Mouse (Mus musculus) testis, adult 2 months (tissue): ENCODE data around the gene Ninj2. TPM values are rescaled to one million over a fixed set of nuclear protein-coding genes. Genes with fewer than 3 reads are reported as not detected.

Experiments
- H3K27ac ChIP-seq: fragments of 200-500 bp; 2 replicates; pipeline ENCODE4 v1.5.1; 2012; ENCODE audit warnings: low read depth, low read length; ENCODE audit not compliant: control insufficient read depth, insufficient read depth
- H3K27me3 ChIP-seq: fragments of 200-500 bp; 2 replicates; pipeline ENCODE4 v1.6.1; 2012; ENCODE audit warnings: mild to moderate bottlenecking, low read length, moderate library complexity; ENCODE audit not compliant: control insufficient read depth, insufficient read depth
- H3K36me3 ChIP-seq: fragments of 200-500 bp; 2 replicates; pipeline ENCODE4 v1.6.1; 2012; ENCODE audit warnings: mild to moderate bottlenecking, low read length; ENCODE audit not compliant: control insufficient read depth, insufficient read depth
- H3K4me1 ChIP-seq: fragments of 200-500 bp; 2 replicates; pipeline ENCODE4 v1.6.1; 2012; ENCODE audit warnings: low read length; ENCODE audit not compliant: control insufficient read depth, insufficient read depth
- H3K4me3 ChIP-seq: fragments of 200-500 bp; 2 replicates; pipeline ENCODE4 v1.5.1; 2012; ENCODE audit warnings: low read depth, mild to moderate bottlenecking, low read length, moderate library complexity, mixed read lengths; ENCODE audit not compliant: control insufficient read depth
- CTCF ChIP-seq: fragments of 200-500 bp; IDR thresholded peaks from 2 replicates; pipeline ENCODE4 v1.5.1; 2012; ENCODE audit warnings: low read depth, mild to moderate bottlenecking, inconsistent platforms, low read length, moderate library complexity; ENCODE audit not compliant: control insufficient read depth, insufficient read depth, insufficient replicate concordance
- POLR2A ChIP-seq: fragments of 200-500 bp; IDR thresholded peaks from 2 replicates; pipeline ENCODE4 v1.6.1; 2012; ENCODE audit warnings: low read depth, mild to moderate bottlenecking, inconsistent platforms, low read length, moderate library complexity; ENCODE audit not compliant: control insufficient read depth
- polyA plus RNA-seq: library from polyadenylated mRNA; depleted of rRNA; stranded (reverse); fragments of >200 nt; gene quantifications from 2 replicates; pipeline ENCODE4 v1.2.3, GENCODE M21; 2012

The Ninj2 gene
- polyA plus RNA-seq, 1 experiment: 0.17 TPM

DNA sequence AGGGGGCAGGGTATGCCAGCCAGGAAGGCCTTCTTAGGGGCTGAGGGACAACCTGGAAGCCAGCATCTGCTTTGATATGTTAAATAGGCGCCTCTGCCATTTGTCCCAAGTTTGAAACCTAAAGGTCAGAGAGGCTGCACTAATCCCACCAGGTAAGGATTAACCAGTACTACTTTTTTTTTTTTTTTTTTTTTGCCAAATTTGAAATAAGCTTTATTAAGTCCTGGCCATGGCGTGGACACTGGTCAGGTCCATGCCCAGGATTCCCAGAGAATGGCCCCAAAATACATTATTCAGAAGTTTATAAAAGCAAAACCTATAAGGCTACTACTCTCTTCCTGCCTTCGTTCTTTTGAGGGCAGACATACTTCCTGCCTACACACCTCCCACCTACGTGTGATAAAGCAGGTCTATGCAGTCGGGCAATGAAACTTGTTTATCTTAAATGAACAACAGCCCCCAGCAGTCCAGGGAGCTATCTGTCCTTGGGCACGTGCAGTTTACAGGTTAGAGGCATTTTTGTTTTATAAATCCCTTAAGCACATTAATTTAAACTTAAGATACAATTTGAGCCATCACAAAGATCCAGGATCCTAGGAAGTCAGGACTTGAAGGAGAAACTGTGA lies 27.5 kb upstream of the Ninj2 start:
- H3K36me3 ChIP-seq: no peaks in the 10 kb centered on the region
- H3K27me3 ChIP-seq: no peaks in the 10 kb centered on the region
- H3K27ac ChIP-seq: no peak overlapping the region
- no peaks in the 10 kb centered on the region for H3K4me1 ChIP-seq
- H3K4me3 ChIP-seq: no peak overlapping the region
- TF ChIP-seq POLR2A (no peak), CTCF (no peak)

DNA sequence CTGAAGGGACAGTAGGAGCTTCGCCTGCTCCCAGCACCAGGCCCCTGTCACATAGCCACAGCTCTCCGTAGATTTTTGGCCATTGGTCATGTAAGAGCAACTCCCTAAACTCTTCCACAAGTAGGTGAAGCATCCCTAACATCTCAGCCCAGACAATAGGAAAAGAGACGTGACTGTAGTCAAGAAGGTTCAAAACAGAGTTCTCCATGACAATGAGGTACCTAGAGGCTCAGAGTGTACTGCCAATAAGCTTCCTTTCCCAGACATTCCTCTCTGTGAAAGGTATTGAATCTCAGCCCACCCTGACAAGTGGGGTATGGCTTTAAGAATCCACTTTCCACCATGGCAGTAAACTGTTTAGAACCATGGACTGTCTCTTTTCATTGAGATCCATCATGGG lies 23.6 kb upstream of the Ninj2 start:
- TF ChIP-seq CTCF (no peak), POLR2A (no peak)
- H3K4me3 ChIP-seq: no peak overlapping the region
- no peaks in the 10 kb centered on the region for H3K4me1 ChIP-seq
- H3K36me3 ChIP-seq: no peaks in the 10 kb centered on the region
- H3K27me3 ChIP-seq: no peaks in the 10 kb centered on the region
- H3K27ac ChIP-seq: no peak overlapping the region

DNA sequence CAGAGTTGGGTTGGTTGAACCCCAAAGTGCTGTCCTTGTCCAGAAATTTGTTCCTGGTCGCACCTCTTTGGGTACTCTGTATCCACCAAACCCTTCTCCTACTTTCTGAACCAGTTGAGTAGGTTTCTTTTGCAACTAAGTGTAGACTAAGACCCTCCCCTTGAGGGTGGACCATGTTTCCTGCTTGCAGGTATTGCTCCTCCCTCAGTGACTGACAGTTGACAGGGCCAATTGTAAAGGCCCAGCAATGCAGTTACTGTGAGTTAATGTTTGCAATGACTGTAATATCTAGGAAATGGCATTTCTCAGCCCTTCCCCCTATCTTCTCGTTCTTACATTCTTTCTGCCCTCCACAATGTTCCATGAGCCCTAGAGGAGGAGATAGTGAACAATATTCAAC lies 20.5 kb upstream of the Ninj2 start:
- Histone ChIP-seq H3K4me3 (no peak overlapping the region), H3K36me3 (no peaks in the 10 kb centered on the region), H3K27ac (no peak overlapping the region), H3K4me1 (no peaks in the 10 kb centered on the region; the same call in 1 of the 2 replicates), H3K27me3 (no peaks in the 10 kb centered on the region)
- TF ChIP-seq POLR2A (no peak), CTCF (no peak)

DNA sequence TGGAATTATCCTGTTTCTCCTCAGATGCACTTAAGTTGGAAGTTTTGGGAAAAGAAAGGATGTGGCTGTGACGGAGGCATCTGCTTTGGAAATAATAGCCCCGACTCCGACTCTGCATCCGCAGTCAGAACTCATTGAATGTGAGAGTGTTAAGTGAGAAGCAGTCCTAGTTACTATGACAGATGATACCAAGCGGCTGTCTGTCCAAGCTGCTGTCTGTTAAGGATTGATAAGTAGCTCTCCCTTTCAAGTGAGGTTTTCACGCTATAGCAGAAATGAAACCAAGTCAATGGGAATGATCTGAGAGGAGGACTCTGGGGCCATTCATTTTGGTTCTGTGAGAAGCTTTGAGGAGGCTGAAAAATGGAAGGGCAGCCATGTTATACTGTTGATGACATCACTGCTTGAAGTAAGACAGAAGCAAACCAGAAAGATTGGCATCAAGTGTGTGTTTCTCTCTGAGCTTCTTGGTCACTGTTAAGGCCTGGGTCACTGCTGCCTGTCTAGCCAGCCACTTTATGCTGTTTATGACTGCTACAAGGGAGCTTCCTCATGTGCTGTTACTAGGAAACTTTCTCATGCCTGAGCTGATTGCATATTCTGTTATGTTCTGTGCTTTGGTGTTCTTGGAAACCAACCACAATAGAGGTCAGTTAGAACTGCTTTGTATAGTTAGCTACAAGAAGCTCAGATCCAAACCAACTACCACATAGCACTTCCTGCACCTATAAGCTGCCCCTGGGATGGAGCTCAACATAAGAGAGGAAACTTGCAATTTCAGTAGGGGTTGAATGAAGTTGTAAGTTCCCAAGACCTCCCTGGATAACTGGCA lies 16.3 kb upstream of the Ninj2 start:
- Histone ChIP-seq H3K36me3 (no peaks in the 10 kb centered on the region), H3K27ac (no peak overlapping the region), H3K27me3 (no peaks in the 10 kb centered on the region), H3K4me3 (no peak overlapping the region), H3K4me1 (peaks cover 3% of the 10 kb centered on the region; the same call in 1 of the 2 replicates)
- TF ChIP-seq POLR2A: no peak
- no peak for TF ChIP-seq CTCF

DNA sequence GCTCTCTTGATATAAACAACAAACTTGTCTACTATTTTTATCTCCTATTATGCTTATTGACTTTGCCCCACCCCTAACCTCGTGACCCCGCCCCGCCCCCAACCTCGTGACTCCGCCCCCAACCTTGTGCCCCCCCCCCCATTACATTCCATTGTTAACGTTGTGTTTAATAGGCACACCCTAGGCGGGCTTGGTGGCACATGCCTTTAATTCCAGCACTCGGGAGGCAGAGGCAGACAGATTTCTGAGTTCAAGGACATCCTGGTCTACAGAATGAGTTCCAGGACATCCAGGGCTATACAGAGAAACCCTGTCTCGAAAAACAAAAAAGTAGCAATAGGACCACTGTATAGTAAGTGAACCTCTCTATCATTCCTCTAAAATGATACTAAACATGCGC lies 13.6 kb upstream of the Ninj2 start:
- H3K27ac ChIP-seq: no peak overlapping the region
- no peaks in the 10 kb centered on the region for H3K36me3 ChIP-seq
- TF ChIP-seq CTCF: no peak
- TF ChIP-seq POLR2A: no peak
- H3K27me3 ChIP-seq: no peaks in the 10 kb centered on the region
- no peak overlapping the region for H3K4me3 ChIP-seq
- peaks cover 3% of the 10 kb centered on the region; the same call in 1 of the 2 replicates for H3K4me1 ChIP-seq

DNA sequence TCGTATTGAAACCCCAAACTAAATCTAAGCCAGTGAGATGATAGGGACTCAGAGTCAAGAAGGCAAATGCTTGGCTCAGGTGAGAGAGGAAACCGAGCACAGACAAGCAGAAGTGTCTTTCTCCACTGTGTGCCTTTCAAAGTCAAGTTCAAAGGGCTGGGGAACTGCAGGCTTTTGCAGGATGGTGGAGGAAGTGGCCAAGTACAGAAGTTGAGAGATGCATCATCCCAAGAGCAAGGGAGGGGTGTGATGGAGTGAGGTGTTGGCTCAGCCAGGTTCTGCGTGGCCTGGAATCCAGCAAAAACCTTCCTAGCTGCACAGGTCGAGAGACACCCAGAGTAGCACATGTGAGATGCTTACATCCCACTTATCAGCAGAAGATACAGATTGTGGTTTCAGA lies 11.6 kb upstream of the Ninj2 start:
- Histone ChIP-seq H3K27me3 (no peaks in the 10 kb centered on the region), H3K4me3 (no peak overlapping the region), H3K36me3 (no peaks in the 10 kb centered on the region), H3K4me1 (peaks cover 3% of the 10 kb centered on the region; the same call in 1 of the 2 replicates), H3K27ac (no peak overlapping the region)
- TF ChIP-seq CTCF: no peak
- no peak for TF ChIP-seq POLR2A

DNA sequence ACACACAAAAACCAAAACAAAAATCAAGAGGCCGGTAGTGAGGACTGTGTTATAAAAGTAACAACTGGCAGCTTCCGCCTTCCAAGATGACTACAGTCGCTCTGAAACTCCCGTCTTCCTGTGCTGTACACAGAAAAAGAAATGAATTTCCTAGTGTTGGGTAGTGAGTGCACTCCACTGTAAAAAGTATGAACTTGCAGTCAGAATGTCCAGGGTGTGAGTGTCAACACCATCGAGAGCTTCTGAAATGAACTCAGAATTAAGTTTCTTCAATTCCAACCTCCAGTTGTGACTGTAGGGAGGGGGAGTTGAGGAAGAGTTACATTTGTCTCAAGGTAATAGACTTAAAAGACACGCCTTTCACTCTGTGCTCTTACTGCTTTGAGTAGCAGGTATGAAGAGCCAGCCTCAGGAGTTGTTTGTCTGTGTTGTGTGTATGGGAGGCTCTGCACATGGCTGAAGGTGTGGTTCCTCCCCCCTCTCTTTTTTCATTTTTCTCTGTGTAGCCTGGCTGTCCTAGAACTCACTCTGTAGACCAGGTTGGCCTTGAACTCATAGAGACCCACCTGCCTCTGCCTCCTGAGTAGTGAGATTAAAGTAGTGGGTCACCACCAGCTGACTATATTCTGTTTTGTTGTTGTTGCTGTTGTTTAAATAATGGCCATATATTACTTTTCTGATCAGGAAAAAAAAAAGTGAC lies 10.7 kb upstream of the Ninj2 start:
- peaks cover 3% of the 10 kb centered on the region; the same call in 1 of the 2 replicates for H3K4me1 ChIP-seq
- H3K27ac ChIP-seq: no peak overlapping the region
- H3K27me3 ChIP-seq: no peaks in the 10 kb centered on the region
- no peak for TF ChIP-seq CTCF
- TF ChIP-seq POLR2A: no peak
- H3K4me3 ChIP-seq: no peak overlapping the region
- H3K36me3 ChIP-seq: no peaks in the 10 kb centered on the region
